ENCODE assay signal across 21 mouse cellular contexts in genomic region chr5:121944021-121944790, GRCm38 (mm10).
DNase-seq lines count a peak whose midpoint lies in the region; ATAC-seq and TF ChIP-seq lines count a peak whose summit lies in the region.
"Had no signal": no experiment of that assay in that cellular context is flagged by ENCODE, and none has a peak within 500 bp of the region (broad histone marks: within the 10 kb centered on the region; RNA-seq: fewer than 3 reads in every experiment).

No protein-coding gene starts in this region.

- H3K4me1 ChIP-seq in liver, adult 2 months (ENCODE audit: control insufficient read depth, insufficient read depth, low read length) = peaks cover 3% of the 10 kb centered on the region; the same call in 1 of the 2 replicates
- H3K4me1 ChIP-seq in liver, embryonic 11.5 days (replicated peaks; ENCODE audit: control insufficient read depth, insufficient read depth, low read length) = peaks cover 13% of the 10 kb centered on the region
- H3K4me1 ChIP-seq in kidney, adult 2 months (ENCODE audit: control insufficient read depth, insufficient read depth, low read length) = no peaks in the 10 kb centered on the region

- H3K27ac ChIP-seq in liver, adult 2 months (replicated peaks; ENCODE audit: insufficient read depth, low read depth, low read length) = no peak overlapping the region
- no peak overlapping the region for H3K27ac ChIP-seq in liver, embryonic 11.5 days (ENCODE audit: low read depth, low read length)
- H3K27ac ChIP-seq in kidney, adult 2 months (ENCODE audit: insufficient read depth, low read depth, low read length) = no peak overlapping the region
- H3K27ac ChIP-seq: embryonic facial prominence, embryonic 13.5 days; limb, embryonic 13.5 days; neural tube, embryonic 15.5 days had no signal

- no peak for ATAC-seq in liver, embryonic 11.5 days (replicated peaks; ENCODE audit: low FRiP score)

- TF ChIP-seq CTCF in liver, adult 2 months (IDR thresholded peaks at IDR 0.05; ENCODE audit: low read depth, low read length) = no peak
- no peak; the same call in 1 of the 2 replicates for TF ChIP-seq CTCF in kidney, adult 2 months (conservative IDR thresholded peaks at IDR 0.05; ENCODE audit: insufficient read depth, insufficient read length, low read depth, low read length)

- H3K27me3 ChIP-seq in liver, adult 2 months (ENCODE audit: control insufficient read depth, insufficient read depth, low read length) = no peaks in the 10 kb centered on the region
- peaks cover 21% of the 10 kb centered on the region for H3K27me3 ChIP-seq in liver, embryonic 11.5 days (replicated peaks; ENCODE audit: control insufficient read depth, insufficient read depth, low read length)
- no peaks in the 10 kb centered on the region for H3K27me3 ChIP-seq in kidney, adult 2 months (replicated peaks; ENCODE audit: control insufficient read depth, insufficient read depth, low read length)
- H3K27me3 ChIP-seq: heart, embryonic 12.5 days; limb, embryonic 13.5 days; neural tube, embryonic 15.5 days had no signal

- no peak for TF ChIP-seq POLR2A in liver, adult 2 months (IDR thresholded peaks at IDR 0.05; ENCODE audit: extremely low read depth, insufficient read depth, low read length)
- no peak for TF ChIP-seq POLR2A in kidney, adult 2 months (IDR thresholded peaks at IDR 0.05; ENCODE audit: low read depth, low read length)

- WGBS in liver, adult 2 months = 46% methylated on average over 16 of the region's 16 CpGs
- WGBS in liver, embryonic 11.5 days = 83% methylated on average over 16 of the region's 16 CpGs
- WGBS in kidney, adult 2 months = 93% methylated on average over 16 of the region's 16 CpGs

- H3K36me3 ChIP-seq in liver, adult 2 months (ENCODE audit: control insufficient read depth, insufficient read depth, low read length) = no peaks in the 10 kb centered on the region
- H3K36me3 ChIP-seq in liver, embryonic 11.5 days (ENCODE audit: control insufficient read depth, insufficient read depth, low read length) = no peaks in the 10 kb centered on the region
- no peaks in the 10 kb centered on the region for H3K36me3 ChIP-seq in kidney, adult 2 months (ENCODE audit: control insufficient read depth, insufficient read depth, low read length)
- H3K36me3 ChIP-seq: embryonic facial prominence, embryonic 13.5 days; G1E; heart, embryonic 12.5 days; limb, embryonic 13.5 days; neural tube, embryonic 15.5 days had no signal

- H3K9ac ChIP-seq in liver, adult 2 months (ENCODE audit: low read depth, low read length) = no peak overlapping the region
- H3K9ac ChIP-seq in liver, embryonic 11.5 days (ENCODE audit: low read depth, low read length) = no peak overlapping the region
- H3K9ac ChIP-seq: embryonic facial prominence, embryonic 13.5 days; heart, embryonic 12.5 days; limb, embryonic 13.5 days; neural tube, embryonic 15.5 days had no signal

- H3K79me2 ChIP-seq in liver, adult 2 months (ENCODE audit: control insufficient read depth, insufficient read depth, low read length) = no peaks in the 10 kb centered on the region

- H3K4me2 ChIP-seq in liver, embryonic 11.5 days = no peak overlapping the region
- H3K4me2 ChIP-seq: embryonic facial prominence, embryonic 13.5 days; heart, embryonic 12.5 days; limb, embryonic 13.5 days; midbrain, embryonic 11.5 days; neural tube, embryonic 15.5 days had no signal

- peak; percentile 32 for DNase-seq in liver, adult 2 months (ENCODE audit: extremely low read depth, low read depth, low spot score)
- DNase-seq in liver, embryonic 11.5 days (ENCODE audit: low spot score) = no peak
- DNase-seq in cerebellum, adult 11-12 months = peak; percentile 88
- DNase-seq in cerebellum, postnatal 14 days = peak; percentile 95
- DNase-seq in gastrocnemius, postnatal 25 days = peak; percentile 60
- DNase-seq in right cerebral cortex, postnatal 10 days (ENCODE audit: low spot score in 2 of 2) = no peak
- no peak for DNase-seq in c-Kit-positive CD71-positive TER-119-positive erythroid progenitor cells, embryonic 14.5 days (ENCODE audit: low spot score)
- DNase-seq in kidney, adult 2 months = no peak
- DNase-seq: heart, postnatal 36 days; kidney, adult 8-10 months; kidney, postnatal 25 days; layer of hippocampus, adult 9-11 months; lung, postnatal 14 days; right cerebral cortex, postnatal 4 days had no signal

- no peaks in the 10 kb centered on the region for H3K9me3 ChIP-seq in liver, embryonic 11.5 days (ENCODE audit: control insufficient read depth, low read length)
- H3K9me3 ChIP-seq: embryonic facial prominence, embryonic 13.5 days; G1E; heart, embryonic 12.5 days; limb, embryonic 13.5 days; neural tube, embryonic 15.5 days had no signal

- H3K4me3 ChIP-seq in liver, adult 2 months (ENCODE audit: insufficient read depth, low read depth, low read length) = no peak overlapping the region
- H3K4me3 ChIP-seq in liver, embryonic 11.5 days (ENCODE audit: low read depth, low read length) = no peak overlapping the region
- H3K4me3 ChIP-seq in kidney, adult 2 months (ENCODE audit: insufficient read depth, low read depth, low read length) = no peak overlapping the region
- H3K4me3 ChIP-seq: embryonic facial prominence, embryonic 13.5 days; heart, embryonic 12.5 days; limb, embryonic 13.5 days; myocyte; neural tube, embryonic 15.5 days had no signal

Comparison
In these comparisons a context has a peak if more than half of its experiments do, and no peak if none do; other contexts are left out.
1. DNase-seq: peak in liver, adult 2 months (single experiment), cerebellum, adult 11-12 months (single experiment), cerebellum, postnatal 14 days (2 of 2) and gastrocnemius, postnatal 25 days (single experiment); none in liver, embryonic 11.5 days (single experiment), right cerebral cortex, postnatal 10 days (0 of 2), c-Kit-positive CD71-positive TER-119-positive erythroid progenitor cells, embryonic 14.5 days (single experiment) and kidney, adult 2 months (single experiment).